Mouse (Mus musculus) limb, embryonic 14.5 days (tissue): ENCODE measurements around the gene Il9. TPM values are rescaled to one million over a fixed set of nuclear protein-coding genes. Genes with fewer than 3 reads are reported as not detected.

Experiments used
- ATAC-seq: fragments of 200-750 bp; cut with Nextera tagmentation; 2 replicates; pipeline ENCODE4 v1.8.0; 2017; ENCODE audit warnings: low read depth, moderate number of reproducible peaks, moderate TSS enrichment; ENCODE audit not compliant: low FRiP score
- DNase-seq: peaks from one replicate; pipeline ENCODE4 v3.0.0-alpha.2; 2015; ENCODE audit warnings: low spot score
- H3K27ac ChIP-seq: fragments of 300-500 bp; sonication (generic); replicated peaks from 2 replicates; pipeline ENCODE4 v1.5.1; 2014; ENCODE audit warnings: low read depth, mild to moderate bottlenecking, low read length, moderate library complexity, mixed read lengths
- H3K27me3 ChIP-seq: fragments of 300-500 bp; sonication (generic); 2 replicates; pipeline ENCODE4 v1.6.1; 2014; ENCODE audit warnings: low read length, mixed read lengths; ENCODE audit not compliant: control insufficient read depth, insufficient read depth
- H3K36me3 ChIP-seq: fragments of 300-500 bp; sonication (generic); 2 replicates; pipeline ENCODE4 v1.6.1; 2014; ENCODE audit warnings: mild to moderate bottlenecking, low read length, moderate library complexity, mixed read lengths; ENCODE audit not compliant: control insufficient read depth, insufficient read depth
- H3K4me1 ChIP-seq: fragments of 300-500 bp; sonication (generic); 2 replicates; pipeline ENCODE4 v1.6.1; 2014; ENCODE audit warnings: antibody characterized with exemption, low read length, mixed read lengths; ENCODE audit not compliant: control insufficient read depth, insufficient read depth
- H3K4me2 ChIP-seq: fragments of 300-500 bp; sonication (generic); replicated peaks from 2 replicates; pipeline ENCODE4 v1.6.1; 2014; ENCODE audit warnings: low read depth, mild to moderate bottlenecking, low read length, moderate library complexity; ENCODE audit not compliant: severe bottlenecking
- H3K4me3 ChIP-seq: fragments of 300-500 bp; sonication (generic); replicated peaks from 2 replicates; pipeline ENCODE4 v1.5.1; 2014; ENCODE audit warnings: low read length
- H3K9ac ChIP-seq: fragments of 300-500 bp; sonication (generic); 2 replicates; pipeline ENCODE4 v1.6.1; 2014; ENCODE audit warnings: mild to moderate bottlenecking, low read depth, low read length, moderate library complexity; ENCODE audit not compliant: severe bottlenecking
- H3K9me3 ChIP-seq: fragments of 300-500 bp; sonication (generic); 2 replicates; pipeline ENCODE4 v1.6.1; 2016; ENCODE audit warnings: low read length; ENCODE audit not compliant: control insufficient read depth
- POLR2A ChIP-seq: fragments of 200-500 bp; IDR thresholded peaks from 2 replicates; pipeline ENCODE4 v1.8.0; 2012; ENCODE audit warnings: inconsistent platforms, mild to moderate bottlenecking, moderate library complexity, borderline replicate concordance; ENCODE audit not compliant: insufficient read depth, insufficient read length; ENCODE audit errors: extremely low read depth
- WGBS: fragments of 180-500 bp; shearing (Covaris S2); extraction: QIAGEN DNeasy Blood & Tissue Kit; methylation state at CpG from one replicate; pipeline ENCODE4 v1.1.7; 2014; 5-methylcytosine and 5-hydroxymethylcytosine counted together
- polyA plus RNA-seq, 2 experiments: library from polyadenylated mRNA; depleted of rRNA in 1 of 2; stranded (reverse) in 1 of 2; unstranded in 1 of 2; fragments of >200 nt; fragmentation: Nextera tagmentation in 1 of 2; extraction: Ambion mirVana in 1 of 2; gene quantifications; 2 replicates each; pipeline versions ENCODE4 v1.2.1 to v1.2.3; 2012 to 2014

Gene Il9
- polyA plus RNA-seq, 2 experiments, result not detected

DNA sequence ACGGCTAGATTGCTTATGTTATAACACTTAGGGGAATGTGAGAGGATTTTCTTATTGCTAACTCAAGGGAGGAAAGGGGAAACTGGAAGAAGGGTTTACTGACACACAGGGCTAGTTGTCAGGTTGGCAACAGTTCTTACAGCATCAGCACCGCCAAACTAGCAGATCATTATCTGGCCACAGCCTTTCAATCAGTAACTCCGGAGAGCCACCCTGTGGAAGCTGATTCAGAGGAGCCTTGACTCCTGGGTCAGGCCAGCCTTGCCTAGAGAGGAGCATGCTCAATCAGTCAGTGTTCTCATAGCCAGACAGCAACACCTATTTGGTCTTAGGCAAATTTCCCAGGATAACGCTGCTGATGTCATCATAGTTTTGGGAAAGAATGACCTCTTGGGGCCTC, 20.6 kb downstream of the Il9 start:
- Histone ChIP-seq H3K9ac (no peak overlapping the region), H3K4me3 (no peak overlapping the region), H3K9me3 (no peaks in the 10 kb centered on the region), H3K4me1 (no peaks in the 10 kb centered on the region), H3K27me3 (no peaks in the 10 kb centered on the region), H3K4me2 (no peak overlapping the region), H3K36me3 (no peaks in the 10 kb centered on the region), H3K27ac (no peak overlapping the region)
- ATAC-seq (no peak), DNase-seq (no peak)
- no peak for TF ChIP-seq POLR2A
- 62% methylated on average over 4 of the region's 4 CpGs for WGBS

DNA sequence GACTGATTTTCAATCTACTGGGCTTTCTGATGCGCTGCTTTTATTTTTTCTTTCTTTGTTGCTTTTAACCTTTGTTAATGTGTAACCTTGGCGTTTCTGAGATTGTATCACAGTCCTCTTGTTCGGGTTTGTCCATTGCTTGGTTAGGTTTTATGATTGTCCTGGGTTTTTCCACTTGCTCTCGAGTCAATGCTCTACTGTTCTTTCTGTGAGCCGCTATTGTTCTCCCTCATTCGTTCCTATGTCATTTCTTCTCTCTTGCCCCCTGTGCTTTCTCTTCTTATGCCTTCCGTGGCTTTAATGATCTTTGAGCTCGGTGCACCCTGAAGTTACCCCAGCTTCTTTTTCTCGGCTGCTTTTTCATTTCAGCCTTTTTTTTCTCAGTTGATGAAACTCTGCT, 24.0 kb downstream of the Il9 start:
- ATAC-seq (no peak), DNase-seq (no peak)
- H3K27me3 ChIP-seq, result no peaks in the 10 kb centered on the region
- no peak for TF ChIP-seq POLR2A
- H3K4me3 ChIP-seq, result no peak overlapping the region
- no peak overlapping the region for H3K4me2 ChIP-seq
- no peaks in the 10 kb centered on the region for H3K4me1 ChIP-seq
- 54% methylated on average over 9 of the region's 9 CpGs for WGBS
- no peaks in the 10 kb centered on the region for H3K36me3 ChIP-seq
- no peaks in the 10 kb centered on the region for H3K9me3 ChIP-seq
- H3K9ac ChIP-seq, result no peak overlapping the region
- no peak overlapping the region for H3K27ac ChIP-seq

DNA sequence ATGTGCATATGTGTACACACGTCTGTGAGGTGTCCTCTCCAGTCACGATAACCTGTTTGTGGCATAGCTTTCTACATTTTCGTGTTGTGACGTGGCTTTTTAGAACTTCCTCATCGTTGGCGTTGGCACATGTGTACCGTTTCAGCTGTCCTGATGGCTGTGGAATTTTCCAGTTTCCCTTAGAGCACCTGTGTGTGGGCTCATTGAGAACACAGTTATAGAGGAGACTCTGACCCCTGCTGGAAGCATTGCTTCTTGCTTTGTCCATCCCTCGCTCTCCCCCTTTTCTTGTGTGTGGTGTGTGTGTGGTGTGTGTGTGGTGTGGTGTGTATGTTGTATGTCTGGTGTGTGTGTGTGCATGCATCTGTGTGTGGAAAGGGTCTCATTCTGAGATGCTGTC, 32.0 kb downstream of the Il9 start:
- TF ChIP-seq POLR2A, result no peak
- DNase-seq, result no peak

DNA sequence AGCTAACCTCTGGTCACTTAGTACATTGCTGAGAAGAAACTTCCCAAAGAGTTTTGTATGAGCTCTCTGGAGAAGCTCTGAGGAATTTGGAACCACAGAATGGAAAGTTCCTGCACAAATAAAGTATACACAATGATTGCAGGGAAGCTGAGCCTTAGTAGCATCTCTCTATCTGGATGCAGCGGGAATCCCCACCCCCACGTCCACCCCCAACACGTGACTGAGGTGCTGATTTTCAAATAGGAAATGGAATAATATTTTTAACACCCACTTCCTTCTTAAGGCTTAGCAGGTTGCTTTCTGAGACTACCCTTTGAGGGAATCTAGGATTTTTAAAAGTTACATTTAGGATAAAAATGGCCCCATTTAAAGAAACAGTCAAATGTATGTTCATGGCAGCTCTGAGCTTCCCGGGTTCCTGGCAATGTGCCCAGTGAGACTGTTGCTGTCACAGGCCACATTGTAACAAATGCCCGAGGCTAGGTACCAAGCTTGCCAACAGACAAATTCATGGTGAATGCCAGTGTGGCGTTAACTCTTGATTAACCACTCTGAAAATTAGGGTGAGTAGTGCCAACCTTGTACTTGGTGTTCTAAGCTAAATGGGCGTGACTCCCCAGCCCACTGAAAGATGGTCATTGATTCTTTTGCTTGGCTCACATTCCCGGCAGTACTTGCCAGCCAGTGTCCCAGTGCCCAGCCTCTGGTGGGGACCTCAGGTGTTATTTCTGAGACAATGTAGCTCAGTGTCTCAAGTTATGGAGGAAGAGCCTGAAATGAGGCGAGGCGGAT, 32.6 kb downstream of the Il9 start:
- no peak overlapping the region for H3K4me3 ChIP-seq
- H3K27ac ChIP-seq, result no peak overlapping the region
- no peaks in the 10 kb centered on the region for H3K36me3 ChIP-seq
- no peaks in the 10 kb centered on the region for H3K9me3 ChIP-seq
- H3K4me1 ChIP-seq, result 0 out of 2 replicates have a peak, but pooled peaks cover 4% of the 10 kb centered on the region
- H3K4me2 ChIP-seq, result no peak overlapping the region
- TF ChIP-seq POLR2A, result no peak
- no peak overlapping the region for H3K9ac ChIP-seq
- H3K27me3 ChIP-seq, result no peaks in the 10 kb centered on the region
- ATAC-seq (no peak), DNase-seq (peak; percentile 33)
- 63% methylated on average over 10 of the region's 10 CpGs for WGBS

More for the DNA sequence above, 32.0 kb downstream of the Il9 start:
- Histone ChIP-seq H3K36me3 (no peaks in the 10 kb centered on the region), H3K27me3 (no peaks in the 10 kb centered on the region), H3K4me3 (no peak overlapping the region), H3K4me1 (0 out of 2 replicates have a peak, but pooled peaks cover 4% of the 10 kb centered on the region), H3K4me2 (no peak overlapping the region), H3K9ac (no peak overlapping the region), H3K9me3 (no peaks in the 10 kb centered on the region), H3K27ac (no peak overlapping the region)
- 71% methylated on average over 8 of the region's 8 CpGs for WGBS
- ATAC-seq, result no peak

DNA sequence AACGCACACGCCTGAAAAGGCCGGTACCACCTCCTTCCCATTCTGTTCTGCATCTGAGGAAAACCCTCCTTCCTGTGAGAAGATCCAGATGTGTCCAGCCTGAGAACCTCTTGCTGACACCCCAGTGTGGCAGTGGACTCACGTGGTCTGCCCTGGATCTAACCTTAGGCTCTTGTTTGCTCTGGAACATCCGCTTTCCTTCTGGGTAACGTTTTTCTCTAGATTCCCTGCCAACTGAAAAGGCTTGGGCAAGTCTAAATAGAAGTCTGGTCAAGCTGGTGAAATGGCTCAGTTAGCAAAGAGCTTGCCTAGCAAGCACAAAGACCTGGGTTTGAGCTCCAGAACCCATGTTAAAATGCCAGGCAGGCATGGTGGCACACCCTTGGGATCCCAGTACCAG, 37.0 kb downstream of the Il9 start:
- no peaks in the 10 kb centered on the region for H3K36me3 ChIP-seq
- no peak overlapping the region for H3K4me3 ChIP-seq
- ATAC-seq (no peak), DNase-seq (no peak)
- TF ChIP-seq POLR2A, result no peak
- no peak overlapping the region for H3K27ac ChIP-seq
- H3K4me2 ChIP-seq, result no peak overlapping the region
- H3K9ac ChIP-seq, result no peak overlapping the region
- no peaks in the 10 kb centered on the region for H3K9me3 ChIP-seq
- H3K4me1 ChIP-seq, result 0 out of 2 replicates have a peak, but pooled peaks cover 4% of the 10 kb centered on the region
- 84% methylated on average over 6 of the region's 6 CpGs for WGBS
- peaks cover 10% of the 10 kb centered on the region for H3K27me3 ChIP-seq

DNA sequence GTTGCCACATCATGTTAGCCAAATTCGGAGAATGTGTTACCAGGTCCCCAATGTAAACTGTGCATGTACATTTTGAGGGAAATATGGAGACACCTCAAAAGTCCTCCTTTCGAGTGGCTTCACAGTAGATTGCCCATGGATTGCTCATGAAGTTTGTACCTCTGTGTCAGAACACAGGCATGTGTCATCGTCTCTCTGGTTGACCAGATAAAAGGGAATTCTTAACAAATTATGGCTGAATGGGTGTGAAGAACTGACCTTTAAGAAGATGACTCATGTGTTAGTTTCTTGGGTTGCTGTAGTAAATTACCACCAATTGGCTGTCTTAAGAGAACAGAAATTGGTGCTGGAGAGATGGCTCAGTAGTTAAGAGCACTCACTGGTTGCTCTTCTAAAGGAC, 37.9 kb downstream of the Il9 start:
- DNase-seq (no peak), ATAC-seq (no peak)
- Histone ChIP-seq H3K9ac (no peak overlapping the region), H3K36me3 (no peaks in the 10 kb centered on the region), H3K4me1 (no peaks in the 10 kb centered on the region), H3K4me3 (no peak overlapping the region), H3K27ac (no peak overlapping the region), H3K9me3 (no peaks in the 10 kb centered on the region), H3K27me3 (peaks cover 19% of the 10 kb centered on the region), H3K4me2 (no peak overlapping the region)
- 92% methylated on average over 3 of the region's 3 CpGs for WGBS
- no peak for TF ChIP-seq POLR2A
